Mouse (Mus musculus): ENCODE measurements around the gene Tspan5.

- TF ChIP-seq CTCF (IDR thresholded peaks at IDR 0.05; ENCODE audit: insufficient read depth, low read length) (no peak), POLR2A (IDR thresholded peaks at IDR 0.05; ENCODE audit: borderline replicate concordance, extremely low read depth, low read depth, low read length) (no peak)
Observed at GRCm38 (mm10) chr3:138898055-138898454, 156.1 kb downstream of the Tspan5 start.

Data from lung, adult 2 months (tissue).